Comparison of ENCODE assay signal across 12 mouse cellular contexts in the genomic region with DNA sequence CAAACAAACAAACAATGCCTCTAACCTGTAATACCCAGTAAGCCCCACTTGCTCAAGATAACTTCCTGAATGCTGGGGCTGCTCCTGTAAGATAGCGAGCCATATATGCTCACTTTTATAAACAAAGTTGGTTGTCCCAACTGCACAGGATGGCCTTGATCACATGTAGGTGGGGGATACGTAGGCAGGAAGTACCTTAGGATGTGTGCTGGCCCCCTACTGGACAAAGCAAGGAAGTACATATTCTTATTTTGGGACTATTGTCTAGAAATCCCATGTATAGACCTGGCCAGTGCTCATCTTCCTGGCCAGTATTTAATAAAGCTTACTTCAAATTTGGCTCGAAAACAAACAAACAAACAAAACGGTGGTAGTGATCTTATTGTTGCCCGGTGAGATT. TPM values are rescaled to one million over a fixed set of nuclear protein-coding genes. Genes with fewer than 3 reads are reported as not detected.
DNase-seq lines count a peak whose midpoint lies in the region; ATAC-seq and TF ChIP-seq lines count a peak whose summit lies in the region.
"Had no signal": no experiment of that assay in that cellular context is flagged by ENCODE, and none has a peak within 500 bp of the region (broad histone marks: within the 10 kb centered on the region; RNA-seq: fewer than 3 reads in every experiment).

No protein-coding gene starts in this region.

- intact Hi-C loops in left cerebral cortex, postnatal 10 days (cut with DNase I) = no loop called here

- no peak overlapping the region for H3K4me3 ChIP-seq in intestine, postnatal 0 days (ENCODE audit: low read depth, low read length)
- no peak overlapping the region for H3K4me3 ChIP-seq in intestine, embryonic 15.5 days (replicated peaks)
- no peak overlapping the region for H3K4me3 ChIP-seq in E14TG2a.4 (replicated peaks; ENCODE audit: low read length)
- H3K4me3 ChIP-seq in forebrain, embryonic 14.5 days (ENCODE audit: low read depth, low read length) = no peak overlapping the region
- H3K4me3 ChIP-seq: heart, embryonic 13.5 days; limb, embryonic 13.5 days; neural tube, embryonic 15.5 days had no signal

- TF ChIP-seq CTCF in intestine, postnatal 0 days (IDR thresholded peaks at IDR 0.05; ENCODE audit: low read depth) = peak; percentile 70
- peak; percentile 51 for TF ChIP-seq CTCF in E14TG2a.4 (conservative IDR thresholded peaks at IDR 0.05; ENCODE audit: low read length)

- WGBS in intestine, postnatal 0 days = 83% methylated on average over 5 of the region's 5 CpGs
- 84% methylated on average over 5 of the region's 5 CpGs for WGBS in intestine, embryonic 15.5 days
- 86% methylated on average over 5 of the region's 5 CpGs for WGBS in forebrain, embryonic 14.5 days

- no peak for ATAC-seq in intestine, postnatal 0 days
- no peak for ATAC-seq in intestine, embryonic 15.5 days
- no peak for ATAC-seq in forebrain, embryonic 14.5 days

- no peak overlapping the region for H3K4me2 ChIP-seq in intestine, postnatal 0 days (replicated peaks; ENCODE audit: low read depth)
- no peak overlapping the region for H3K4me2 ChIP-seq in intestine, embryonic 15.5 days (replicated peaks)
- H3K4me2 ChIP-seq in forebrain, embryonic 14.5 days (ENCODE audit: low read length) = no peak overlapping the region
- H3K4me2 ChIP-seq: heart, embryonic 13.5 days; limb, embryonic 13.5 days; neural tube, embryonic 15.5 days had no signal

- H3K36me3 ChIP-seq in intestine, postnatal 0 days (ENCODE audit: control insufficient read depth, insufficient read depth) = no peaks in the 10 kb centered on the region
- H3K36me3 ChIP-seq in intestine, embryonic 15.5 days = no peaks in the 10 kb centered on the region
- peaks cover 71% of the 10 kb centered on the region for H3K36me3 ChIP-seq in E14TG2a.4 (ENCODE audit: insufficient read depth, low read length)
- H3K36me3 ChIP-seq in forebrain, embryonic 14.5 days (ENCODE audit: control insufficient read depth, insufficient read depth, low read length) = no peaks in the 10 kb centered on the region
- H3K36me3 ChIP-seq: heart, embryonic 13.5 days; limb, embryonic 13.5 days; neural tube, embryonic 15.5 days had no signal

- no peaks in the 10 kb centered on the region for H3K27me3 ChIP-seq in intestine, postnatal 0 days (replicated peaks; ENCODE audit: control insufficient read depth, insufficient read depth, low read length)
- H3K27me3 ChIP-seq in intestine, embryonic 15.5 days (replicated peaks) = no peaks in the 10 kb centered on the region
- no peaks in the 10 kb centered on the region for H3K27me3 ChIP-seq in E14TG2a.4 (ENCODE audit: insufficient read depth, low read length)
- H3K27me3 ChIP-seq in forebrain, embryonic 14.5 days (replicated peaks; ENCODE audit: control insufficient read depth, insufficient read depth, low read length) = no peaks in the 10 kb centered on the region
- H3K27me3 ChIP-seq: heart, embryonic 13.5 days; limb, embryonic 13.5 days; neural tube, embryonic 15.5 days had no signal

- no peak overlapping the region for H3K9ac ChIP-seq in intestine, postnatal 0 days (ENCODE audit: low read depth, low read length)
- no peak overlapping the region for H3K9ac ChIP-seq in intestine, embryonic 15.5 days
- H3K9ac ChIP-seq in forebrain, embryonic 14.5 days (ENCODE audit: low read length) = no peak overlapping the region
- H3K9ac ChIP-seq: heart, embryonic 13.5 days; limb, embryonic 13.5 days; neural tube, embryonic 15.5 days had no signal

- peak; percentile 1 for DNase-seq in c-Kit-negative CD71-positive TER-119-positive erythroid progenitor cells, embryonic 14.5 days (ENCODE audit: low read depth, low spot score)
- DNase-seq in naive thymus-derived CD4-positive, alpha-beta T cell, adult 2 months (ENCODE audit: low read depth) = peak; percentile 62
- DNase-seq in right cerebral cortex, adult 18-20 months = no peak
- no peak for DNase-seq in left cerebral cortex, postnatal 10 days (ENCODE audit: extremely low spot score in 1 of 2, low spot score in 2 of 2)
- DNase-seq in forebrain, embryonic 14.5 days (ENCODE audit: low spot score) = no peak
- DNase-seq: cerebellum, postnatal 36 days had no signal

- no peaks in the 10 kb centered on the region for H3K9me3 ChIP-seq in intestine, postnatal 0 days (ENCODE audit: control insufficient read depth)
- H3K9me3 ChIP-seq in intestine, embryonic 15.5 days = no peaks in the 10 kb centered on the region
- no peaks in the 10 kb centered on the region for H3K9me3 ChIP-seq in E14TG2a.4 (ENCODE audit: low read length)
- no peaks in the 10 kb centered on the region for H3K9me3 ChIP-seq in forebrain, embryonic 14.5 days (replicated peaks; ENCODE audit: control insufficient read depth, low read length)
- H3K9me3 ChIP-seq: heart, embryonic 13.5 days; limb, embryonic 13.5 days; neural tube, embryonic 15.5 days had no signal

- no peak overlapping the region for H3K27ac ChIP-seq in intestine, postnatal 0 days (ENCODE audit: low read depth, low read length)
- H3K27ac ChIP-seq in intestine, embryonic 15.5 days = no peak overlapping the region
- no peak overlapping the region for H3K27ac ChIP-seq in forebrain, embryonic 14.5 days (ENCODE audit: low read depth, low read length)
- H3K27ac ChIP-seq: heart, embryonic 13.5 days; limb, embryonic 13.5 days; neural tube, embryonic 15.5 days had no signal

- no peaks in the 10 kb centered on the region for H3K4me1 ChIP-seq in intestine, postnatal 0 days (replicated peaks; ENCODE audit: control insufficient read depth, insufficient read depth, low read length)
- no peaks in the 10 kb centered on the region for H3K4me1 ChIP-seq in intestine, embryonic 15.5 days (replicated peaks)
- H3K4me1 ChIP-seq in E14TG2a.4 (replicated peaks; ENCODE audit: low read depth, low read length) = no peaks in the 10 kb centered on the region
- no peaks in the 10 kb centered on the region for H3K4me1 ChIP-seq in forebrain, embryonic 14.5 days (ENCODE audit: control insufficient read depth, insufficient read depth, low read length)
- H3K4me1 ChIP-seq: heart, embryonic 13.5 days; limb, embryonic 13.5 days; neural tube, embryonic 15.5 days had no signal

RNA-seq across cellular contexts. Expression of a gene that starts 39.1 kb away (rescaled TPM):
- polyA plus RNA-seq in intestine, postnatal 0 days (2015; fragmentation: Nextera tagmentation; extraction: Ambion mirVana) = 56.6 and 58.5 TPM in 2 replicates
- 36.3 and 38.5 TPM in 2 replicates for polyA plus RNA-seq in intestine, embryonic 15.5 days (2015; fragmentation: Nextera tagmentation; extraction: Ambion mirVana)
- total RNA-seq in left cerebral cortex, postnatal 10 days (2021) = 10 to 100 TPM; 11.5 to 13.4 TPM
- polyA plus RNA-seq in forebrain, embryonic 14.5 days (2014; fragmentation: Nextera tagmentation; extraction: Ambion mirVana) = 12.2 and 12.6 TPM in 2 replicates

RNA-seq across cellular contexts. Expression of a gene that starts 59.7 kb away (rescaled TPM):
- 2.2 and 2.9 TPM in 2 replicates for polyA plus RNA-seq in intestine, postnatal 0 days (2015; fragmentation: Nextera tagmentation; extraction: Ambion mirVana)
- polyA plus RNA-seq in intestine, embryonic 15.5 days (2015; fragmentation: Nextera tagmentation; extraction: Ambion mirVana) = 1.1 TPM in 2 replicates
- total RNA-seq in left cerebral cortex, postnatal 10 days (2021) = 1 to 10 TPM; 5.7 to 7.8 TPM
- polyA plus RNA-seq in forebrain, embryonic 14.5 days (2014; fragmentation: Nextera tagmentation; extraction: Ambion mirVana) = 0.41 and 0.78 TPM in 2 replicates

Comparison
In these comparisons a context has a peak if more than half of its experiments do, and no peak if none do; other contexts are left out.
1. DNase-seq: peak in c-Kit-negative CD71-positive TER-119-positive erythroid progenitor cells, embryonic 14.5 days (single experiment) and naive thymus-derived CD4-positive, alpha-beta T cell, adult 2 months (single experiment); none in right cerebral cortex, adult 18-20 months (single experiment), left cerebral cortex, postnatal 10 days (0 of 2) and forebrain, embryonic 14.5 days (single experiment).